Mouse (Mus musculus) neutrophil, adult 59 days (primary cell): Measurements from ENCODE around the gene Tpcn2. TPM values are rescaled to one million over a fixed set of nuclear protein-coding genes. Genes with fewer than 3 reads are reported as not detected.

Source experiments
- total RNA-seq, 2 experiments: library from RNA; stranded (reverse); gene quantifications; 1 replicate in 1 of 2; 2 replicates in 1 of 2; pipeline ENCODE4 v1.2.4; 2023

The Tpcn2 gene
- 10 to 100 TPM; 47.6 to 51.4 TPM for total RNA-seq

GRCm38 (mm10) chr7:145283487-145284187 lies at the start of gene Tpcn2:
Tpcn2 (minus strand) TSS chr7:145284011.

GRCm38 (mm10) chr7:145314785-145315411 lies 31.1 kb upstream of the Tpcn2 start, which contains the start of gene Mrgprd:
Mrgprd (plus strand) TSS chr7:145314835.

GRCm38 (mm10) chr7:145300321-145301007 lies 16.7 kb upstream of the Tpcn2 start, which contains the start of gene Mrgprf:
Mrgprf (plus strand) TSS chr7:145300828.

GRCm38 (mm10) chr7:145208006-145208405 lies 75.8 kb downstream of the Tpcn2 start, which contains the start of gene 1810010D01Rik:
1810010D01Rik (minus strand) TSS chr7:145208119.

Other genes starting within 250 kb of the Tpcn2 start
- 1 to 10 TPM; 4.5 to 5.2 TPM for gene 1810010D01Rik, start 75.9 kb downstream of the Tpcn2 start, total RNA-seq
- not detected for gene Mrgprf, start 16.8 kb upstream of the Tpcn2 start, total RNA-seq
- gene Mrgprd, start 30.8 kb upstream of the Tpcn2 start, total RNA-seq, result not detected